Mouse (Mus musculus) myocyte (in vitro differentiated cells): ENCODE measurements at regions not wholly inside any gene's neighbourhood (a gene's known extent, or its start where the extent isn't known, plus 50 kb on each side); places are given as distances from the start of the nearest gene placed in this dataset.

Source experiments
- CEBPB ChIP-seq: IDR thresholded peaks from 2 replicates; pipeline ENCODE4 v1.6.1; 2011; ENCODE audit warnings: mild to moderate bottlenecking, moderate library complexity; ENCODE audit not compliant: poor library complexity, insufficient read depth, severe bottlenecking
- E2F4 ChIP-seq: IDR thresholded peaks from one replicate; pipeline ENCODE4 v1.6.1; 2011; ENCODE audit warnings: mild to moderate bottlenecking, control low read depth, moderate library complexity; ENCODE audit not compliant: insufficient read depth
- MAX ChIP-seq: IDR thresholded peaks from one replicate; pipeline ENCODE4 v1.6.1; 2011; ENCODE audit warnings: low read depth, mild to moderate bottlenecking, control low read depth
- MYOD1 ChIP-seq, 3 experiments: IDR thresholded peaks; one replicate each; pipeline ENCODE4 v1.6.1; 2011; ENCODE audit warnings: control low read depth in 2 of 3, low read depth in 2 of 3, mild to moderate bottlenecking in 2 of 3, moderate library complexity in 1 of 3; ENCODE audit not compliant: insufficient read length in 2 of 3, control insufficient read depth in 1 of 3
- MYOG ChIP-seq, 3 experiments: IDR thresholded peaks; one replicate each; pipeline ENCODE4 v1.6.1; 2011; ENCODE audit warnings: control low read depth in 2 of 3, low read depth in 2 of 3, mild to moderate bottlenecking in 2 of 3; ENCODE audit not compliant: insufficient read length in 2 of 3, control insufficient read depth in 1 of 3, insufficient read depth in 1 of 3
- POLR2A ChIP-seq: IDR thresholded peaks from one replicate; pipeline ENCODE4 v1.6.1; 2011; ENCODE audit warnings: low read depth, mild to moderate bottlenecking, control low read depth, moderate library complexity; ENCODE audit not compliant: insufficient read length
- POLR2AphosphoS2 ChIP-seq: IDR thresholded peaks from one replicate; pipeline ENCODE4 v1.6.1; 2011; ENCODE audit warnings: low read depth, control low read depth; ENCODE audit not compliant: insufficient read length
- REST ChIP-seq: IDR thresholded peaks from one replicate; pipeline ENCODE4 v1.6.1; 2011; ENCODE audit warnings: mild to moderate bottlenecking, control low read depth, moderate library complexity; ENCODE audit not compliant: insufficient read depth, insufficient read length
- SRF ChIP-seq: IDR thresholded peaks from one replicate; pipeline ENCODE4 v1.6.1; 2011; ENCODE audit warnings: low read depth; ENCODE audit not compliant: control insufficient read depth, insufficient read length
- TCF12 ChIP-seq: IDR thresholded peaks from one replicate; pipeline ENCODE4 v1.6.1; 2011; ENCODE audit warnings: mild to moderate bottlenecking, control low read depth; ENCODE audit not compliant: poor library complexity, insufficient read depth, severe bottlenecking
- TCF3 ChIP-seq: IDR thresholded peaks from one replicate; pipeline ENCODE4 v1.6.1; 2011; ENCODE audit warnings: low read depth, control low read depth; ENCODE audit not compliant: insufficient read length
- USF1 ChIP-seq: IDR thresholded peaks from one replicate; pipeline ENCODE4 v1.6.1; 2011; ENCODE audit warnings: low read depth, mild to moderate bottlenecking, control low read depth, moderate library complexity

DNA sequence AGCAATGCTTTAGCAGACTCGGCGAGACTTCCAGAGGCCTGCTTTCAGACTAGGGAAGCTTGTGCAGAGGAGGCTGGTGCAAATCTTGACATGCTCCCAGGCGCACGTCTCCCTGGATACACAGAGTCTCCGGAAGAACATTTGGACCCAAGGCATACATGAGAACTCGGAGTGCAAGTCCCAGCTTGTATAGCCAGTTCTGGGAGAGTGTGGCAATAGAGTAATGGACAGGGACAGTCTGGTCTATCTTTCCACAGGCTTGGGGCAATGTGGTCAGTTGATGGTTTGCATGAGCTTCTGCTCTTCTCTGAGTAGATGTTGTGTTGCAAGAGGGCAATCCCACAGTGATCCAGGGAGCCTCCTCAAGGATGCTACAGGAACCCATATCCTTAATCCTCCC lies 93.2 kb downstream of the Gadd45g start:
- no peak for TF ChIP-seq USF1
- TF ChIP-seq MYOD1 (IDR thresholded peaks at IDR 0.05; ENCODE audit: control insufficient read depth in 1 of 3, insufficient read length in 2 of 3, low read depth in 2 of 3), result no peak
- TF ChIP-seq POLR2A, result no peak
- TF ChIP-seq MAX, result no peak
- TF ChIP-seq POLR2AphosphoS2, result no peak
- TF ChIP-seq E2F4, result no peak
- TF ChIP-seq MYOG (IDR thresholded peaks at IDR 0.05; ENCODE audit: control insufficient read depth in 1 of 3, insufficient read depth in 1 of 3, insufficient read length in 2 of 3, low read depth in 2 of 3), result no peak
- no peak for TF ChIP-seq TCF3
- TF ChIP-seq CEBPB, result no peak
- TF ChIP-seq SRF, result no peak
- no peak for TF ChIP-seq TCF12
- TF ChIP-seq REST, result no peak
